Mouse (Mus musculus) bone marrow, adult 2 months (tissue): ENCODE data around the gene Nxf1.

Experiments
- CTCF ChIP-seq: fragments of 200-500 bp; IDR thresholded peaks from 2 replicates; pipeline ENCODE4 v1.5.1; 2011; ENCODE audit warnings: low read length, control low read depth; ENCODE audit not compliant: control insufficient read depth, insufficient read depth
- POLR2A ChIP-seq: fragments of 200-500 bp; IDR thresholded peaks from 2 replicates; pipeline ENCODE4 v1.6.1; 2011; ENCODE audit warnings: low read depth, mild to moderate bottlenecking, control low read depth, low read length, borderline replicate concordance; ENCODE audit not compliant: control insufficient read depth

GRCm38 (mm10) chr19:8815812-8816211 is 58.9 kb downstream of the Nxf1 start:
- TF ChIP-seq CTCF = no peak
- no peak for TF ChIP-seq POLR2A
